Mouse (Mus musculus): ENCODE data around the gene Tnfrsf25. TPM values are rescaled to one million over a fixed set of nuclear protein-coding genes. Genes with fewer than 3 reads are reported as not detected.

The Tnfrsf25 gene
- total RNA-seq, 2 experiments from 2014 or later: 1.0 to 1.8 TPM

- peak; percentile 45 for DNase-seq (ENCODE audit: low spot score)
Measured at GRCm38 (mm10) chr4:152140441-152140840, 24.7 kb downstream of the Tnfrsf25 start.

DNA sequence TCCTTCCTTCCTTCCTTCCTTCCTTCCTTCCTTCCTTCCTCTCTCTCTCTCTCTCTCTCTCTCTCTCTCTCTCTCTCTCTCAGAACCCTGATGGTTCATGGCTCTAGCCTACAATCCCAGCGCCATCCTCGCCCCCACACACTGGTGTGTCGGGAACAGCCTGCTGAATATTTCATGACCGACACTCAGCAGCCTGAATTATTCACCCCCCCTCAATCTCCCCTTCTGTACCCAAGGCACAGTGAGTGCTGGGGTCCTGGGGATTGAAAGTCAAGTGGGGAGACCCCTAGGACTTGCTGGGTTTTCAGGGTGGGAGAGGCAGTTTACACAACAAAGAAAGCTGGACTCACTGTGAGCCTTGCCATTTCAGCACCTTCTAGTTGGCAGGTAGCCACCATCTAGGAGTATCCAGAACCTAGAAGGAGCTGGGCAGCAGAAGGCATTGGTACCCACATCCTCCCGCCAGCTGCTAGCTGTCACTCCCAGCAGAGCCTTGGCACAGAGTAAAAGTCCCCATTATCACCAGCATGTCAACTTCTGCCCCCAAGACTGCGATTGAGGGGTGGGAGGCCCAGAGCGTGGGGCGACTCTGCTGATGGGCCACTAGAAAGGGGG, 25.9 kb downstream of the Tnfrsf25 start:
- DNase-seq (ENCODE audit: low spot score): no peak

DNA sequence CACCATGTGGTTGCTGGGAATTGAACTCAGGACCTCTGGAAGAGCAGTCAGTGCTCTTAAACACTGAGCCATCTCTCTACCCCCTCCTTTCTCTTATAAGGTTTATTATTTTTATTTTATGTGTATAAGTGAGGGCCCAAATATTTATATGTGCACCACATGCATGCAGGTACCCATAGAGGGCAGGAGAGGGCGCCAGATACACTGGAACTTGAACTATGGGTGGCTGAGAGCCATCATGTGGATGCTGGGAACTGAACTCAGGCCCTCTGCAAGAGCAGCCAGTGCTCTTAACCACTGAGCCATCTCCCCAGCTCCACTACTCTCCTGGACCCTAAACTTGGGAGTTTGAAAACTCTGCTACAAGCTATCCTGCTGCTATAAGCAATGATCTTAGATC, 27.9 kb downstream of the Tnfrsf25 start:
- DNase-seq (ENCODE audit: low spot score): no peak

DNA sequence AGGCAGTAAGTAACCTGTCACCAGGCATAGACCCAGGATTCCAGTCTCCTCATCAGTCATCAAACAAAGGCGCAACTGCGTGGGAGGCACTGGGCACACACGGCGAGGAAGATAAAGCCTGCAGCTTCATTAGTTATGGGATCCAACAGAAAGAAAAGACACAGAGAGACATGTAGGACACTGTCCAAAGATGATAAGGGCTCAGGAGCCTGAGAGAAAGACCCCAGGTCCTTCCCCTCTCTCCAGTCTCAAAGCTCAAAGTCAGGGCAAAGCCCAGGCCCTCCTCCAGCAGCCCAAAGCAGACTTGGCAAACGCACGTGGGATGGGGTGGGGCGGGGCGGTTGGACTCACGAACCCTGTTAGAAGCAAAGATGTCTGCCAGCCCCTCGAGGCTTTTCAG, 29.7 kb downstream of the Tnfrsf25 start:
- DNase-seq (ENCODE audit: low spot score): no peak

DNA sequence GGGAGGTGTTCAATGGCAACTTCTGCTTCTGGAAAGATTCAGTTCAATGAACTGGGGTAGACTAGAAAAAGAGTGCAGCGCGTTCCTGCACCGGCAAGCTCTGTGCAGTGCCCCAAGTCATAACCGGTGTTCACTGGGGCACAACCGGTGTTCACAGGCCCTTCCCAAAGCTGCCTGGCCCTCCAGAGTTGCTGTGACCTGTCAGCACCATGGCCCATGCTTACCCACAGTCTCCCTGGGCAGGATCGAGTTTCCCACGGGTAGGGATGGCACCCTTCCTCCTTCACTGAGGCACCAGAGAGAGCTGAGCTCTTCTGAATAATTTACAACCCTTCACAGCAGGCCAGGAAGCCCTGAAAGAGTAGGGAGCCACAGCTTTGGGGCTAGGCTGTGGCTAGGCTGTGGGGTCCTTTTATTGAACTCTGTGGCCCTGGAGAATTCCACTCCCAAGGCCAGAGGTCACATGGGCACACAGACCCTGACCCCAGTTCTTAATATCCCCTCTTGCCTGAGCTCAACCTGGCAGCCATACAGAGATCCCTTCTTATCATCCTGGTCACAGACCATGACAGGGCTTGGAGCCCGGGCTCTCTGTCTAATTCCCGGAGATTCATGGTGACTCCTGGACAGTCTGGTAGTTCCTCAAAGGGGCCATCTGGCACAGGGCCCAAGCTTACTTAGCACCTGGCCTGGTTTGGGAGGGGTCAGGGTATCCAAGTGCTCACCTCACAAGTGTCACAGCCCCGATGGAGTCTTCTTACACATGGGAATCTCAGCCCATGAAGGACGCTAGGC, 30.5 kb downstream of the Tnfrsf25 start:
- no peak for DNase-seq (ENCODE audit: low spot score)

GRCm38 (mm10) chr4:152150546-152150945, 34.8 kb downstream of the Tnfrsf25 start:
- DNase-seq (ENCODE audit: low spot score): no peak

- no peak for DNase-seq (ENCODE audit: low spot score)
Measured at GRCm38 (mm10) chr4:152151451-152151965, 35.8 kb downstream of the Tnfrsf25 start.

GRCm38 (mm10) chr4:152151966-152152544, 36.3 kb downstream of the Tnfrsf25 start, which contains the start of gene Espn:
Gene Espn (minus strand): TSS chr4:152152371.
- DNase-seq (ENCODE audit: low spot score): no peak

GRCm38 (mm10) chr4:152153771-152154177, 38.0 kb downstream of the Tnfrsf25 start:
- DNase-seq (ENCODE audit: low spot score): peak; percentile 82

GRCm38 (mm10) chr4:152155019-152155418, 39.3 kb downstream of the Tnfrsf25 start:
- DNase-seq (ENCODE audit: low spot score): no peak

GRCm38 (mm10) chr4:152157779-152158584, 42.2 kb downstream of the Tnfrsf25 start:
- no peak for DNase-seq (ENCODE audit: low spot score)

DNA sequence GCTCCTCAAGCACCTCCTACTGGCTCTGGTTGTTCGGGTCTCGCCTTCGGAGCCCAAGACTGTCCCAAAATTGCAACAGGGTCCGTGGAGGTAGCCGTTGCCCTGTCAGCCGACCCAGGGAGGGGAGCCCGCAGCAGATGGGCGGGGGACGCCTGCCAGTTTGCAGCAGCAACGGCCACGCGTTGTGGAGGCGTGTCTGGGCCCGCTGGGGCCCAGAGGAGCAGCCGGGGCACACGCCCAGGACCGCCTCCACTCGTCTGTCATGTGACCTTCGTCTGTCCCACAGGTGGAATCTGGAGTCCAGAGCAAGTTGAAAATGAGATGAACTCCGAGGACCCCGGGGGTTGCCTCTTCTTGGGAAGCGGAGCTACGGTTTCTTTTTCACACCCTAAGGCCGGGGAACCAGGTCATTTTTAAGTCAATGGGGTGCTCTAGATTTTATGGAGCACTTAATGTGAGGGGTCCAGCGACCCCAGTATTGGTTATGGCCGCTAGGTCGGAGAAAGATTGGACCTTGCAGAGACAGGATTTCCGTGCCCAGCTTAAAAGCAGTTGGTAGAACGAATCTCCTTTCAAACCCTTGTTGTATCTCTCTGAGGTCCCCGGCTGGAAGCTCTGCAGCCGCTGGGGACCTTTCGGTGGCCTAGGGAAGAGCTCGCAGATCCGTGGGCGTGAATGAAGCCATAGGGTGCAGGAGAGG, 43.0 kb downstream of the Tnfrsf25 start, which contains the start of gene Hes2:
Gene Hes2, plus strand, starts transcription at position 283 of the 700 bp plus-strand sequence.
- DNase-seq (ENCODE audit: low spot score): no peak

GRCm38 (mm10) chr4:152159285-152159678, 43.5 kb downstream of the Tnfrsf25 start:
- DNase-seq (ENCODE audit: low spot score): no peak

DNA sequence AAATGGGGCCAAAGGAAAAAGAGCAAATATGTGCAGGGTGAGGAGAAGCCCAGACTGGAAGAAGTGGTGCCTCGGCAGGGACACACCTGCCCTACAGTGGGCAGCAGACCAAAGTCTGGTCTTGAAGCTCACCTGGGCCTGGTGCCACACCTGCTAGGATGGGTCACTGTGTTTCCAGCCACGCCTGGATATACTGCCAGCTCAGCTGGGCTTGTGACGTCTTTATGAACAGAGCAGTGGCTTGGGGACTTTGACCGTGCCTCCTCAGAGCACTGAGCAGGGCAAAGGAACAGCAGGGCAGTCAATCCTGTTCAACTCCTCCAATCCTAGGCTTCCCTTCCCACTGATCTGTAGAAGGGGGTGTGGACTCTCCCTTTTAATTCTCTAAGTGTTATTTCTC, 45.0 kb downstream of the Tnfrsf25 start:
- DNase-seq (ENCODE audit: low spot score): no peak

DNA sequence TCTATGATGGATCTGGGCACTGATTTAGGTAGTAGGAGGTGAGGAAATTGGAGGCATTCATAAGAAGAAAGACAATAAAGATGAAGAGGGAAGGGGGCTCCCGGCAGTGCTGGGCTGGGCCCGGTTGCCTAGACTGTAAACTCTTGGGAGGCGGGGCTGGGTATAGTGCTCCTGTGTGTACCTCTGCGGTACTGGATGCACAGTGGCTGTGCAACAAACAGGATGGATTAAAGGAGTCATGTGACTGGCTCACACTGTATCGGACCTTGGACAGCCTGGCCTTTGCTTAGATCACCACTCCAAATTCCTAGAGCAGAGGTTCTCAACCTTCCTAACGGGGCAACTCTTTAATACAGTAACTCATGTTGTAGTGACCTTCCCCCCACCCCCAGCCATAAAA, 45.9 kb downstream of the Tnfrsf25 start:
- no peak for DNase-seq (ENCODE audit: low spot score)

- DNase-seq (ENCODE audit: low spot score): no peak
Measured at GRCm38 (mm10) chr4:152162748-152163147, 47.0 kb downstream of the Tnfrsf25 start.

- DNase-seq (ENCODE audit: low spot score): peak; percentile 72
Measured at GRCm38 (mm10) chr4:152165036-152165931, 49.5 kb downstream of the Tnfrsf25 start.

DNA sequence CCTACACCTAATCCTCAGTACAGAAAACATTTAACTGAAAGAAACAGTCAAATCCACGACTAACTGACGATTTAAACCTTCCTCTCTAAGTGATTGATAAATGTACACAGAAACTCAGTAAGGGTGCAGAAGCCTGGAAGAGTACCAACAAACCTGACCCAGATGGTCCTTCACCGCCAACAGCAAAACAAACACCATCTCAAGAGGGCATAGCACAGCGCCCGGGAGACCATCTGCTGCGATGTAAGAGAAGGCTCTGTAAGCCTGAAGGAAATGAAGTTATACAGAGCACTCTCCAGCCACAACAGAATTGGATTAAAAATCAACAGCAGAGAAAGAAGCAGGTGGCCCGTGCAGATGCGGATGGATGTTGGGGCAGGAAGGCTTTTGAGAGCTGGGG, 52.3 kb downstream of the Tnfrsf25 start:
- DNase-seq (ENCODE audit: low spot score): no peak

DNA sequence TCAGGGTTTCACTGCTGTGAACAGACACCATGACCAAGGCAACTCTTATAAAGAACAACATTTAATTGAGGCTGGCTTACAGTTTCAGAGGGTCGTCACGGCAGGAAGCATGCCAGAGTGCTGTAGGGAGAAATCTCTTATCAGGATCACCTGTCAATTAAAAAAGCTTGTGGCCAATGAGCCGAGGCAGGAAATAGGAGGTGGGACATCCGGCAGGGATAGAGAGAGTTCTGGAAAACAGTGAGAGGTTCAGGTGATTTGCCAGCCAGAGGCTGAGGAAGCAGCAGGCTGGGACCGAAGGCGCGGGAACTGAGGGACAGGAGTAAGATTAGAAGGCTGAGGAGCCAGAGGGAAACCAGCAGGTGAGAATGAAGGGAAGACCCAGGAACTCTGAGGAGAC, 53.4 kb downstream of the Tnfrsf25 start:
- no peak for DNase-seq (ENCODE audit: low spot score)
